Mouse (Mus musculus) ES-Bruce4 (cell line): ENCODE results near the gene Mybbp1a. TPM values are rescaled to one million over a fixed set of nuclear protein-coding genes. Genes with fewer than 3 reads are reported as not detected.
A peak's percentile ranks its signal among the peaks of the same experiment; 100 is the strongest.

Experiments used
- H3K27ac ChIP-seq: 2 replicates; pipeline ENCODE4 v1.5.1; 2012; ENCODE audit warnings: low read length, inconsistent platforms; ENCODE audit not compliant: insufficient read depth
- H3K27me3 ChIP-seq: 2 replicates; pipeline ENCODE4 v1.6.1; 2012; ENCODE audit warnings: mild to moderate bottlenecking, low read length, inconsistent platforms; ENCODE audit not compliant: control insufficient read depth, poor library complexity, insufficient read depth, severe bottlenecking
- H3K36me3 ChIP-seq: 2 replicates; pipeline ENCODE4 v1.6.1; 2012; ENCODE audit warnings: inconsistent platforms, mild to moderate bottlenecking, low read length, moderate library complexity; ENCODE audit not compliant: control insufficient read depth, poor library complexity, insufficient read depth, severe bottlenecking
- H3K4me1 ChIP-seq: one replicate; pipeline ENCODE4 v1.8.1; 2011; ENCODE audit warnings: low read length; ENCODE audit not compliant: control insufficient read depth, insufficient read depth
- H3K4me3 ChIP-seq: 2 replicates; pipeline ENCODE4 v1.5.1; 2011; ENCODE audit warnings: low read depth, mild to moderate bottlenecking, low read length
- H3K9ac ChIP-seq: 2 replicates; pipeline ENCODE4 v1.6.1; 2012; ENCODE audit warnings: low read depth, mild to moderate bottlenecking, inconsistent platforms; ENCODE audit not compliant: poor library complexity, severe bottlenecking
- H3K9me3 ChIP-seq: replicated peaks from 2 replicates; pipeline ENCODE4 v1.6.1; 2012; ENCODE audit warnings: mild to moderate bottlenecking, low read length, inconsistent platforms; ENCODE audit not compliant: control insufficient read depth, poor library complexity, insufficient read depth, severe bottlenecking
- CTCF ChIP-seq: IDR thresholded peaks from one replicate; pipeline ENCODE4 v1.8.1; 2011; ENCODE audit warnings: low read depth, low read length
- EP300 ChIP-seq: IDR thresholded peaks from 2 replicates; pipeline ENCODE4 v1.6.1; 2011; ENCODE audit warnings: low read depth, low read length; ENCODE audit not compliant: insufficient read depth
- POLR2A ChIP-seq: IDR thresholded peaks from one replicate; pipeline ENCODE4 v1.8.1; 2011; ENCODE audit warnings: low read length; ENCODE audit not compliant: insufficient read depth
- polyA plus RNA-seq: library from polyadenylated mRNA; stranded (reverse); fragments of >200 nt; gene quantifications from 2 replicates; pipeline ENCODE4 v1.2.4, GENCODE M21; 2011; ENCODE audit warnings: low read depth; ENCODE audit not compliant: missing spikeins, insufficient read depth, insufficient read length

Mybbp1a gene
- polyA plus RNA-seq: 296 and 298 TPM in 2 replicates

- Histone ChIP-seq H3K9ac (peak within 1 kb of the TSS; percentile 89), H3K4me3 (peak within 1 kb of the TSS; percentile 96), H3K27me3 (no peaks in the 10 kb centered on the region), H3K36me3 (peaks cover 40% of the 10 kb centered on the region), H3K4me1 (no peaks in the 10 kb centered on the region), H3K9me3 (no peaks in the 10 kb centered on the region), H3K27ac (peak within 1 kb of the TSS; percentile 7)
- no peak for TF ChIP-seq CTCF
- TF ChIP-seq POLR2A: peak; percentile 77
Observed at GRCm38 (mm10) chr11:72440965-72441664, at the start of gene Mybbp1a. Gene Mybbp1a, plus strand, starts transcription at chr11:72441355.

- no peaks in the 10 kb centered on the region for H3K4me1 ChIP-seq
- no peak overlapping the region for H3K9ac ChIP-seq
- no peak overlapping the region for H3K4me3 ChIP-seq
- no peaks in the 10 kb centered on the region for H3K9me3 ChIP-seq
- H3K36me3 ChIP-seq: peaks cover 2% of the 10 kb centered on the region; the same call in 1 of the 2 replicates
- no peaks in the 10 kb centered on the region for H3K27me3 ChIP-seq
- H3K27ac ChIP-seq: no peak overlapping the region
- TF ChIP-seq EP300: no peak
- no peak for TF ChIP-seq CTCF
- no peak for TF ChIP-seq POLR2A
Observed at GRCm38 (mm10) chr11:72393243-72393642, 47.9 kb upstream of the Mybbp1a start.

GRCm38 (mm10) chr11:72393669-72394068 lies 47.5 kb upstream of the Mybbp1a start:
- no peak for TF ChIP-seq CTCF
- TF ChIP-seq EP300: no peak
- TF ChIP-seq POLR2A: no peak
- no peak overlapping the region for H3K27ac ChIP-seq
- no peaks in the 10 kb centered on the region for H3K4me1 ChIP-seq
- H3K9ac ChIP-seq: no peak overlapping the region
- no peak overlapping the region for H3K4me3 ChIP-seq
- H3K36me3 ChIP-seq: peaks cover 2% of the 10 kb centered on the region; the same call in 1 of the 2 replicates
- no peaks in the 10 kb centered on the region for H3K27me3 ChIP-seq
- no peaks in the 10 kb centered on the region for H3K9me3 ChIP-seq

GRCm38 (mm10) chr11:72394694-72395093 lies 46.5 kb upstream of the Mybbp1a start:
- no peak overlapping the region for H3K27ac ChIP-seq
- no peaks in the 10 kb centered on the region for H3K27me3 ChIP-seq
- no peak overlapping the region for H3K4me3 ChIP-seq
- H3K4me1 ChIP-seq: peaks cover 4% of the 10 kb centered on the region
- H3K9me3 ChIP-seq: no peaks in the 10 kb centered on the region
- peaks cover 4% of the 10 kb centered on the region; the same call in 1 of the 2 replicates for H3K36me3 ChIP-seq
- H3K9ac ChIP-seq: no peak overlapping the region
- TF ChIP-seq EP300: no peak
- no peak for TF ChIP-seq CTCF
- no peak for TF ChIP-seq POLR2A

GRCm38 (mm10) chr11:72395652-72396051 lies 45.5 kb upstream of the Mybbp1a start:
- H3K27me3 ChIP-seq: no peaks in the 10 kb centered on the region
- no peak for TF ChIP-seq POLR2A
- H3K27ac ChIP-seq: no peak overlapping the region
- H3K9ac ChIP-seq: no peak overlapping the region
- H3K36me3 ChIP-seq: peaks cover 4% of the 10 kb centered on the region; the same call in 1 of the 2 replicates
- no peak overlapping the region for H3K4me3 ChIP-seq
- H3K9me3 ChIP-seq: no peaks in the 10 kb centered on the region
- H3K4me1 ChIP-seq: peaks cover 6% of the 10 kb centered on the region

GRCm38 (mm10) chr11:72396621-72397020 lies 44.5 kb upstream of the Mybbp1a start:
- H3K9ac ChIP-seq: no peak overlapping the region
- TF ChIP-seq POLR2A (no peak), CTCF (no peak), EP300 (no peak)
- H3K27ac ChIP-seq: no peak overlapping the region
- H3K4me3 ChIP-seq: no peak overlapping the region
- H3K27me3 ChIP-seq: no peaks in the 10 kb centered on the region
- H3K4me1 ChIP-seq: peaks cover 14% of the 10 kb centered on the region
- peaks cover 2% of the 10 kb centered on the region; the same call in 1 of the 2 replicates for H3K36me3 ChIP-seq
- no peaks in the 10 kb centered on the region for H3K9me3 ChIP-seq
